Mouse (Mus musculus) hindbrain, embryonic 12.5 days (tissue): ENCODE results near the gene Rapsn. TPM values are rescaled to one million over a fixed set of nuclear protein-coding genes. Genes with fewer than 3 reads are reported as not detected.
"Not testable (repeated sequence)": the region's sequence is repeated elsewhere in the genome, so short reads cannot be mapped to it uniquely, and the experiment has no call there.

Source experiments
- ATAC-seq: fragments of 200-750 bp; cut with Nextera tagmentation; 2 replicates; pipeline ENCODE4 v1.8.0; 2017; ENCODE audit warnings: moderate TSS enrichment; ENCODE audit not compliant: low FRiP score
- H3K27ac ChIP-seq: fragments of 300-500 bp; sonication (generic); 2 replicates; pipeline ENCODE4 v1.5.1; 2016; ENCODE audit warnings: mild to moderate bottlenecking
- H3K27me3 ChIP-seq: fragments of 300-500 bp; sonication (generic); 2 replicates; pipeline ENCODE4 v1.6.1; 2016; ENCODE audit warnings: mild to moderate bottlenecking
- H3K36me3 ChIP-seq: fragments of 300-500 bp; sonication (generic); 2 replicates; pipeline ENCODE4 v1.6.1; 2016; ENCODE audit warnings: mild to moderate bottlenecking
- H3K4me1 ChIP-seq: fragments of 300-500 bp; sonication (generic); 2 replicates; pipeline ENCODE4 v1.6.1; 2016
- H3K4me2 ChIP-seq: fragments of 300-500 bp; sonication (generic); replicated peaks from 2 replicates; pipeline ENCODE4 v1.6.1; 2016; ENCODE audit warnings: mild to moderate bottlenecking
- H3K4me3 ChIP-seq: fragments of 300-500 bp; sonication (generic); 2 replicates; pipeline ENCODE4 v1.5.1; 2016; ENCODE audit warnings: mild to moderate bottlenecking
- H3K9ac ChIP-seq: fragments of 300-500 bp; sonication (generic); 2 replicates; pipeline ENCODE4 v1.6.1; 2016; ENCODE audit warnings: mild to moderate bottlenecking, moderate library complexity
- H3K9me3 ChIP-seq: fragments of 300-500 bp; sonication (generic); replicated peaks from 2 replicates; pipeline ENCODE4 v1.6.1; 2016; ENCODE audit warnings: mild to moderate bottlenecking
- WGBS: fragments of 180-500 bp; shearing (Covaris S2); methylation state at CpG from one replicate; pipeline ENCODE4 v1.1.7; 2016; 5-methylcytosine and 5-hydroxymethylcytosine counted together
- polyA plus RNA-seq: library from polyadenylated mRNA; unstranded; fragments of >200 nt; fragmentation: Nextera tagmentation; extraction: Ambion mirVana; gene quantifications from 2 replicates; pipeline ENCODE4 v1.2.1, GENCODE M21; 2016

Gene Rapsn
- 2.5 and 4.1 TPM in 2 replicates for polyA plus RNA-seq

- no peaks in the 10 kb centered on the region for H3K36me3 ChIP-seq
- no peak within 1 kb of the TSS for H3K9ac ChIP-seq
- WGBS, result 75% methylated on average over 9 of the region's 9 CpGs
- no peak within 1 kb of the TSS for H3K4me3 ChIP-seq
- no peak within 1 kb of the TSS for H3K4me2 ChIP-seq
- no peaks in the 10 kb centered on the region for H3K9me3 ChIP-seq
- H3K27me3 ChIP-seq, result no peaks in the 10 kb centered on the region
- ATAC-seq, result no peak
- no peaks in the 10 kb centered on the region; the same call in 1 of the 2 replicates for H3K4me1 ChIP-seq
- H3K27ac ChIP-seq, result no peak within 1 kb of the TSS
Observed at GRCm38 (mm10) chr2:91035385-91035784, at the start of gene Rapsn. TSS of gene Rapsn (plus strand) at chr2:91035620.

GRCm38 (mm10) chr2:90986055-90986454 is 49.4 kb upstream of the Rapsn start:
- Histone ChIP-seq H3K9ac (no peak overlapping the region), H3K4me1 (peaks cover 3% of the 10 kb centered on the region; the same call in 1 of the 2 replicates), H3K27me3 (no peaks in the 10 kb centered on the region), H3K27ac (no peak overlapping the region), H3K36me3 (no peaks in the 10 kb centered on the region), H3K9me3 (no peaks in the 10 kb centered on the region), H3K4me2 (no peak overlapping the region), H3K4me3 (no peak overlapping the region)
- 85% methylated on average over 3 of the region's 3 CpGs for WGBS
- no peak for ATAC-seq

GRCm38 (mm10) chr2:91008536-91008935 is 26.9 kb upstream of the Rapsn start:
- Histone ChIP-seq H3K36me3 (peaks cover 82% of the 10 kb centered on the region), H3K9ac (no peak overlapping the region), H3K27ac (no peak overlapping the region), H3K9me3 (no peaks in the 10 kb centered on the region), H3K4me2 (no peak overlapping the region), H3K27me3 (no peaks in the 10 kb centered on the region), H3K4me3 (no peak overlapping the region), H3K4me1 (no peaks in the 10 kb centered on the region)
- ATAC-seq, result no peak
- 97% methylated on average over 8 of the region's 8 CpGs for WGBS

GRCm38 (mm10) chr2:91013881-91014280 is 21.5 kb upstream of the Rapsn start:
- Histone ChIP-seq H3K36me3 (peaks cover 75% of the 10 kb centered on the region), H3K4me2 (no peak overlapping the region), H3K4me1 (no peaks in the 10 kb centered on the region), H3K9me3 (no peaks in the 10 kb centered on the region), H3K27me3 (no peaks in the 10 kb centered on the region), H3K27ac (no peak overlapping the region), H3K9ac (no peak overlapping the region), H3K4me3 (no peak overlapping the region)
- 91% methylated on average over 2 of the region's 2 CpGs for WGBS
- no peak for ATAC-seq

- Histone ChIP-seq H3K9me3 (no peaks in the 10 kb centered on the region), H3K4me2 (no peak overlapping the region), H3K4me1 (no peaks in the 10 kb centered on the region), H3K36me3 (peaks cover 67% of the 10 kb centered on the region), H3K27ac (no peak overlapping the region), H3K9ac (no peak overlapping the region), H3K4me3 (no peak overlapping the region), H3K27me3 (no peaks in the 10 kb centered on the region)
- ATAC-seq, result no peak
- 87% methylated on average over 4 of the region's 4 CpGs for WGBS
Observed at GRCm38 (mm10) chr2:91015386-91015785, 20.0 kb upstream of the Rapsn start.

GRCm38 (mm10) chr2:91018061-91018788 is 17.2 kb upstream of the Rapsn start:
- H3K4me1 ChIP-seq, result no peaks in the 10 kb centered on the region
- WGBS, result 85% methylated on average over 8 of the region's 8 CpGs
- no peak overlapping the region for H3K4me3 ChIP-seq
- no peak overlapping the region for H3K9ac ChIP-seq
- H3K36me3 ChIP-seq, result peaks cover 46% of the 10 kb centered on the region
- H3K9me3 ChIP-seq, result no peaks in the 10 kb centered on the region
- H3K27me3 ChIP-seq, result no peaks in the 10 kb centered on the region
- H3K27ac ChIP-seq, result no peak overlapping the region
- no peak overlapping the region for H3K4me2 ChIP-seq
- ATAC-seq, result no peak

- H3K27me3 ChIP-seq, result no peaks in the 10 kb centered on the region
- no peak overlapping the region for H3K4me3 ChIP-seq
- no peak overlapping the region for H3K27ac ChIP-seq
- no peak for ATAC-seq
- H3K9me3 ChIP-seq, result no peaks in the 10 kb centered on the region
- WGBS, result 95% methylated on average over 3 of the region's 3 CpGs
- H3K9ac ChIP-seq, result no peak overlapping the region
- H3K4me1 ChIP-seq, result no peaks in the 10 kb centered on the region
- H3K36me3 ChIP-seq, result peaks cover 29% of the 10 kb centered on the region
- H3K4me2 ChIP-seq, result no peak overlapping the region
Observed at GRCm38 (mm10) chr2:91019911-91020310, 15.5 kb upstream of the Rapsn start.

GRCm38 (mm10) chr2:91022266-91022665 is 13.2 kb upstream of the Rapsn start:
- H3K9ac ChIP-seq, H3K9me3 ChIP-seq, ATAC-seq, H3K4me2 ChIP-seq, H3K27ac ChIP-seq, H3K27me3 ChIP-seq, H3K4me1 ChIP-seq, H3K4me3 ChIP-seq: not testable (repeated sequence)
- peaks cover 14% of the 10 kb centered on the region for H3K36me3 ChIP-seq
- WGBS, result 96% methylated on average over 7 of the region's 7 CpGs

- peaks cover 11% of the 10 kb centered on the region for H3K36me3 ChIP-seq
- WGBS, result 56% methylated on average over 2 of the region's 2 CpGs
- no peak overlapping the region for H3K4me3 ChIP-seq
- no peak overlapping the region for H3K9ac ChIP-seq
- H3K9me3 ChIP-seq, result no peaks in the 10 kb centered on the region
- no peak overlapping the region for H3K27ac ChIP-seq
- no peaks in the 10 kb centered on the region for H3K4me1 ChIP-seq
- no peak overlapping the region for H3K4me2 ChIP-seq
- ATAC-seq, result no peak
- no peaks in the 10 kb centered on the region for H3K27me3 ChIP-seq
Observed at GRCm38 (mm10) chr2:91023131-91023530, 12.3 kb upstream of the Rapsn start.

GRCm38 (mm10) chr2:91023956-91024355 is 11.5 kb upstream of the Rapsn start:
- no peak overlapping the region for H3K9ac ChIP-seq
- no peak for ATAC-seq
- H3K4me3 ChIP-seq, result no peak overlapping the region
- WGBS, result 88% methylated on average over 1 of the region's 1 CpGs
- H3K27me3 ChIP-seq, result no peaks in the 10 kb centered on the region
- peaks cover 7% of the 10 kb centered on the region for H3K36me3 ChIP-seq
- H3K4me1 ChIP-seq, result no peaks in the 10 kb centered on the region
- no peak overlapping the region for H3K4me2 ChIP-seq
- no peaks in the 10 kb centered on the region for H3K9me3 ChIP-seq
- H3K27ac ChIP-seq, result no peak overlapping the region

- H3K4me2 ChIP-seq, result no peak overlapping the region
- no peaks in the 10 kb centered on the region for H3K27me3 ChIP-seq
- peaks cover under 1% of the 10 kb centered on the region for H3K36me3 ChIP-seq
- no peak for ATAC-seq
- WGBS, result 89% methylated on average over 1 of the region's 1 CpGs
- no peaks in the 10 kb centered on the region for H3K4me1 ChIP-seq
- H3K9ac ChIP-seq, result no peak overlapping the region
- no peaks in the 10 kb centered on the region for H3K9me3 ChIP-seq
- no peak overlapping the region for H3K4me3 ChIP-seq
- no peak overlapping the region for H3K27ac ChIP-seq
Observed at GRCm38 (mm10) chr2:91025081-91025516, 10.3 kb upstream of the Rapsn start.

- 97% methylated on average over 1 of the region's 1 CpGs for WGBS
- Histone ChIP-seq H3K4me2 (no peak overlapping the region), H3K9me3 (no peaks in the 10 kb centered on the region), H3K27ac (no peak overlapping the region), H3K4me1 (no peaks in the 10 kb centered on the region), H3K4me3 (no peak overlapping the region), H3K36me3 (no peaks in the 10 kb centered on the region), H3K27me3 (no peaks in the 10 kb centered on the region), H3K9ac (no peak overlapping the region)
- no peak for ATAC-seq
Observed at GRCm38 (mm10) chr2:91026491-91026890, 8.9 kb upstream of the Rapsn start.
